In the genomic region with DNA sequence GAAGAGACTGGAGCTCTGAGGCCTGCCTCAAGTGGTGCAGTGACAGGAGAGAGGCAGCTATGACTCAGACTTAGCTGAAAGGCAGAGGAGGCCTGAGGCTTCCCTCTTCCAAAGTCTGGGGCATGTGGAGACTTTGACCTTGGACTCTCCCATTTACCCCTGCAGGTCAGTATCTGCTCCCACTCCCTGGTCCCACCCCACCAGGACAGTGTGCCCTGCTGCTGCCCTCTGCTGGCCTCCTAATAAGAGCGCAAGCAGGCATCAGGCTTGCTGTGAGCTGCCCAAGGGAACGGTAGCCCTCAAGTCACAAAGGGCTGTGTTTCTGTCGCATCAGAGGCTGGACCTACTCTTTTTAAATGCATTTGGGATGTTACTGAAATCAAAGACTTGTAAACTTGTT, we compare ENCODE assay signal across 9 mouse cellular contexts. TPM values are rescaled to one million over a fixed set of nuclear protein-coding genes. Genes with fewer than 3 reads are reported as not detected.
DNase-seq lines count a peak whose midpoint lies in the region; ATAC-seq and TF ChIP-seq lines count a peak whose summit lies in the region.
"Had no signal": no experiment of that assay in that cellular context is flagged by ENCODE, and none has a peak within 500 bp of the region (broad histone marks: within the 10 kb centered on the region; RNA-seq: fewer than 3 reads in every experiment).

No protein-coding gene starts in this region.

- DNase-seq in kidney, adult 2 months, result peak; percentile 28
- peak; percentile 38 to 41 for DNase-seq in B cell, adult 2 months
- peak; percentile 60 for DNase-seq in MEL (ENCODE audit: low read depth, low spot score)
- DNase-seq in induced T-regulatory cell, adult 2 months (ENCODE audit: low read depth), result peak; percentile 46
- no peak for DNase-seq in urinary bladder, adult 2 months (ENCODE audit: low spot score)

- TF ChIP-seq EP300 in MEL (IDR thresholded peaks at IDR 0.05; ENCODE audit: low read depth in 1 of 2, low read length in 2 of 2), result no peak

- no peak overlapping the region for H3K4me2 ChIP-seq in kidney, embryonic 16.5 days (replicated peaks; ENCODE audit: low read depth, low read length)
- H3K4me2 ChIP-seq: embryonic facial prominence, embryonic 13.5 days; liver, embryonic 15.5 days had no signal

- H3K36me3 ChIP-seq in kidney, adult 2 months (ENCODE audit: control insufficient read depth, insufficient read depth, low read length), result no peaks in the 10 kb centered on the region
- H3K36me3 ChIP-seq in kidney, embryonic 16.5 days (ENCODE audit: insufficient read depth, low read length), result no peaks in the 10 kb centered on the region
- peaks cover 0 to 4% of the 10 kb centered on the region in 2 experiments; a peak in 1 of 4 replicates for H3K36me3 ChIP-seq in MEL (ENCODE audit: control insufficient read depth in 1 of 2, insufficient read depth in 2 of 2, low read length in 2 of 2)
- H3K36me3 ChIP-seq: embryonic facial prominence, embryonic 13.5 days; liver, embryonic 15.5 days had no signal

- H3K79me2 ChIP-seq in MEL (ENCODE audit: control insufficient read depth, insufficient read depth, low read length, poor library complexity), result no peaks in the 10 kb centered on the region

- ATAC-seq in kidney, embryonic 16.5 days (ENCODE audit: low FRiP score, low TSS enrichment), result no peak
- ATAC-seq in megakaryocyte-erythroid progenitor cell, adult 5-6 weeks (replicated peaks; ENCODE audit: low FRiP score, low TSS enrichment, poor library complexity, severe bottlenecking), result peak; percentile 51

- no peak for TF ChIP-seq POLR2A in kidney, adult 2 months (IDR thresholded peaks at IDR 0.05; ENCODE audit: low read depth, low read length)
- no peak for TF ChIP-seq POLR2A in MEL (IDR thresholded peaks at IDR 0.05; ENCODE audit: control insufficient read depth in 1 of 2, insufficient read depth in 1 of 2, low read depth in 1 of 2, low read length in 2 of 2, poor library complexity in 1 of 2)

- peak; percentile 71 for TF ChIP-seq CTCF in kidney, adult 2 months (conservative IDR thresholded peaks at IDR 0.05; ENCODE audit: insufficient read depth, insufficient read length, low read depth, low read length)
- TF ChIP-seq CTCF in MEL (IDR thresholded peaks at IDR 0.05 in 2 of 3, conservative IDR thresholded peaks at IDR 0.05 in 1 of 3; ENCODE audit: control insufficient read depth in 1 of 3, insufficient read depth in 1 of 3, low read depth in 2 of 3, low read length in 3 of 3, poor library complexity in 1 of 3, severe bottlenecking in 1 of 3), result peak; percentile 80 to 90 (median 81)

- TF ChIP-seq RAD21 in MEL (IDR thresholded peaks at IDR 0.05; ENCODE audit: low read depth, low read length), result peak; percentile 45

- WGBS in kidney, adult 2 months, result 33% methylated on average over 3 of the region's 3 CpGs
- 10% methylated on average over 3 of the region's 3 CpGs for WGBS in kidney, embryonic 16.5 days

- H3K9ac ChIP-seq in kidney, embryonic 16.5 days (replicated peaks; ENCODE audit: low read length), result no peak overlapping the region
- no peak overlapping the region for H3K9ac ChIP-seq in MEL (ENCODE audit: control insufficient read depth, low read depth, low read length, poor library complexity, severe bottlenecking)
- H3K9ac ChIP-seq: embryonic facial prominence, embryonic 13.5 days; liver, embryonic 15.5 days had no signal

- no peaks in the 10 kb centered on the region for H3K9me3 ChIP-seq in kidney, embryonic 16.5 days (ENCODE audit: low read length)
- H3K9me3 ChIP-seq in MEL (replicated peaks; ENCODE audit: insufficient read depth, low read length), result no peaks in the 10 kb centered on the region
- H3K9me3 ChIP-seq: embryonic facial prominence, embryonic 13.5 days; liver, embryonic 15.5 days had no signal

- no peak overlapping the region for H3K4me3 ChIP-seq in kidney, adult 2 months (ENCODE audit: insufficient read depth, low read depth, low read length)
- no peak overlapping the region for H3K4me3 ChIP-seq in kidney, embryonic 16.5 days (ENCODE audit: low read length)
- H3K4me3 ChIP-seq in MEL (ENCODE audit: control insufficient read depth in 1 of 2, insufficient read depth in 1 of 2, low read depth in 2 of 2, low read length in 2 of 2), result no peak overlapping the region
- H3K4me3 ChIP-seq: embryonic facial prominence, embryonic 13.5 days; liver, embryonic 15.5 days had no signal

- no peak overlapping the region for H3K27ac ChIP-seq in kidney, adult 2 months (ENCODE audit: insufficient read depth, low read depth, low read length)
- no peak overlapping the region for H3K27ac ChIP-seq in kidney, embryonic 16.5 days (ENCODE audit: low read length)
- H3K27ac ChIP-seq in MEL (ENCODE audit: control insufficient read depth, low read depth, low read length), result no peak overlapping the region
- H3K27ac ChIP-seq: embryonic facial prominence, embryonic 13.5 days; liver, embryonic 15.5 days had no signal

- H3K4me1 ChIP-seq in kidney, adult 2 months (ENCODE audit: control insufficient read depth, insufficient read depth, low read length), result peaks cover 2% of the 10 kb centered on the region; the same call in 1 of the 2 replicates
- peaks cover 11% of the 10 kb centered on the region; the same call in 1 of the 2 replicates for H3K4me1 ChIP-seq in kidney, embryonic 16.5 days (ENCODE audit: insufficient read depth, low read length)
- H3K4me1 ChIP-seq in MEL (ENCODE audit: control insufficient read depth in 1 of 2, insufficient read depth in 2 of 2, low read length in 2 of 2), result peaks cover 0 to 11% of the 10 kb centered on the region in 2 experiments; a peak in 2 of 4 replicates

- H3K27me3 ChIP-seq in kidney, adult 2 months (replicated peaks; ENCODE audit: control insufficient read depth, insufficient read depth, low read length), result no peaks in the 10 kb centered on the region
- H3K27me3 ChIP-seq in kidney, embryonic 16.5 days (ENCODE audit: insufficient read depth, low read length), result no peaks in the 10 kb centered on the region
- H3K27me3 ChIP-seq in MEL (ENCODE audit: control insufficient read depth in 1 of 2, insufficient read depth in 2 of 2, low read length in 2 of 2), result peaks cover 0 to 1% of the 10 kb centered on the region in 2 experiments; a peak in 1 of 4 replicates

TF ChIP-seq in MEL, 35 proteins besides CTCF, POLR2A, EP300 and RAD21:
- peak; percentile 32; the same call in 1 of the 2 replicates for TF ChIP-seq SIN3A (IDR thresholded peaks at IDR 0.05; ENCODE audit: low read length)
- TF ChIP-seq HCFC1 (IDR thresholded peaks at IDR 0.05; ENCODE audit: low read depth, low read length), result no peak
- peak; percentile 37; the same call in 1 of the 2 replicates for TF ChIP-seq ZC3H11A (IDR thresholded peaks at IDR 0.05; ENCODE audit: low read depth, low read length)
- peak; percentile 76 for TF ChIP-seq SMC3 (IDR thresholded peaks at IDR 0.05; ENCODE audit: low read depth, low read length)

RNA-seq across cellular contexts. Expression of a gene that starts 14.2 kb away (rescaled TPM):
- polyA plus RNA-seq in kidney, adult 2 months (2012; rRNA removed), result not detected in 2 replicates
- polyA plus RNA-seq in kidney, embryonic 16.5 days (2015; fragmentation: Nextera tagmentation; extraction: Ambion mirVana), result not detected in 2 replicates
- total RNA-seq in MEL (2012; rRNA removed), result not detected in 2 replicates
- not detected for polyA plus RNA-seq in MEL (2012; ENCODE audit: insufficient read depth in 1 of 2, insufficient read length in 2 of 2, low read depth in 1 of 2, low replicate concordance in 2 of 2, missing spikeins in 1 of 2)
- not detected in 2 replicates for total RNA-seq in megakaryocyte-erythroid progenitor cell, adult 5-6 weeks (2014; fragmentation: Nextera tagmentation)
- total RNA-seq in megakaryocyte-erythroid progenitor cell, adult 5-6 weeks (2017), result not detected in 2 replicates
- 0.06 TPM in 1 of 2 replicates, not detected in the other for polyA plus RNA-seq in urinary bladder, adult 2 months (2012; rRNA removed)
- polyA plus RNA-seq: embryonic facial prominence, embryonic 13.5 days; liver, embryonic 15.5 days had no signal

RNA-seq across cellular contexts. Expression of a gene that starts 16.2 kb away (rescaled TPM):
- polyA plus RNA-seq in kidney, adult 2 months (2012; rRNA removed), result 5.5 and 6.4 TPM in 2 replicates
- 27.9 and 31.1 TPM in 2 replicates for polyA plus RNA-seq in kidney, embryonic 16.5 days (2015; fragmentation: Nextera tagmentation; extraction: Ambion mirVana)
- 56.1 and 69.2 TPM in 2 replicates for total RNA-seq in MEL (2012; rRNA removed)
- polyA plus RNA-seq in MEL (2012; ENCODE audit: insufficient read depth in 1 of 2, insufficient read length in 2 of 2, low read depth in 1 of 2, low replicate concordance in 2 of 2, missing spikeins in 1 of 2), result 10 to 100 TPM in 1 of 2 experiments, not detected in 1; 56.2 TPM
- 42.3 and 63.0 TPM in 2 replicates for total RNA-seq in megakaryocyte-erythroid progenitor cell, adult 5-6 weeks (2014; fragmentation: Nextera tagmentation)
- total RNA-seq in megakaryocyte-erythroid progenitor cell, adult 5-6 weeks (2017), result 49.9 and 52.6 TPM in 2 replicates
- polyA plus RNA-seq in urinary bladder, adult 2 months (2012; rRNA removed), result 94.4 TPM in 2 replicates
